Mouse (Mus musculus) erythroblast, adult 5-6 weeks (primary cell): ENCODE data around the gene Wnk4. TPM values are rescaled to one million over a fixed set of nuclear protein-coding genes. Genes with fewer than 3 reads are reported as not detected.

Experiments
- ATAC-seq: replicated peaks from 2 replicates; pipeline ENCODE4 v1.8.0; 2016; ENCODE audit warnings: moderate number of reproducible peaks, mild to moderate bottlenecking, moderate TSS enrichment, inconsistent platforms; ENCODE audit not compliant: poor library complexity, low FRiP score, severe bottlenecking
- total RNA-seq, 2 experiments: library from RNA; stranded (forward) in 1 of 2; stranded (reverse) in 1 of 2; fragments of 150-400 nt in 1 of 2; fragments of 200-764, 138-1000 nt in 1 of 2; gene quantifications; 2 replicates each; pipeline versions ENCODE4 v1.2.3 to v1.2.4; 2015 to 2017; ENCODE audit warnings: low replicate concordance in 2 of 2

The Wnk4 gene
- 2.3 and 17.7 TPM in 2 replicates for total RNA-seq (2015; ENCODE audit: low replicate concordance)
- 1.5 and 6.0 TPM in 2 replicates for total RNA-seq (2017; ENCODE audit: low replicate concordance)

DNA sequence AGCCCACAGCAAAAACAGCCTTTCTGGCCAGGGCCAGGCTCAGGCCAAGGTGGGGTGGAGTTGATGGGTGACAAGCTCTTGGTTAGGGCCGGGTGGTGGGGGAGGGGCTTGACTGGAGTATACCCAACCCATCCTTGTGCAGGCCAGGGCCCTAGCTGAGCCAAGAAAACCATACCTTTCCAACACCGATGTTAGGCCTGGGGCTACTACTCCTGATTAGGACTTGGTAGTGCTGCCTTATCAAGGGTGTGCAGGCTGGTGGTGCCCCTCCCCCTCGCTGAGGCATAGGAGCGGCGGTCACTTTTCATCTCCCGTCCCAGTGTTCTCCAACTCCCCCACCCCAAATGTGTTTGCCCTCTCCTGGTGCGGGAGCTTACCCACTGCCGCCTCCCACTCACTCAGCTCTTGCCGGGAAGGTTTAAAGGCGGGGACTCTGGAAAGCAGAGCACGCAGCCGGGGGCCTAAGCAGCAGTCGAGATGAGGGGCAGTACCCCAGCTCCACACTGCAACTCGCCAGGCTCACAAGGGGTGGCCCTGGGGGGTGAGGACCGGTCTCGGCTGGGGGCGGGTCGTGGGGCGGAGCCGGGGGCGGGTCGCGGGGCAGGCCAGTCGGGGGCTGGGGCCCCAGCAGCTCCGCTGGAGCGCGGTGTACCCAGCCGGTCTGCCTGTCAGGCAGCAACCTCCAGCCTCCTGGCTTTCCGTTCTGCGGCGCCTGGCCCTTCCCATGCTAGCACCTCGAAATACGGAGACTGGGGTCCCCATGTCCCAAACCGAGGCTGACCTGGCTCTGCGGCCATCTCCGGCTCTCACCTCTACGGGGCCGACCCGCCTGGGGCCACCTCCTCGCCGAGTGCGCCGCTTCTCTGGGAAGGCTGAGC, at the start of gene Wnk4:
Gene Wnk4 (plus strand): TSS at position 620 of the 878 bp plus-strand sequence.
- ATAC-seq = peak; percentile 89

DNA sequence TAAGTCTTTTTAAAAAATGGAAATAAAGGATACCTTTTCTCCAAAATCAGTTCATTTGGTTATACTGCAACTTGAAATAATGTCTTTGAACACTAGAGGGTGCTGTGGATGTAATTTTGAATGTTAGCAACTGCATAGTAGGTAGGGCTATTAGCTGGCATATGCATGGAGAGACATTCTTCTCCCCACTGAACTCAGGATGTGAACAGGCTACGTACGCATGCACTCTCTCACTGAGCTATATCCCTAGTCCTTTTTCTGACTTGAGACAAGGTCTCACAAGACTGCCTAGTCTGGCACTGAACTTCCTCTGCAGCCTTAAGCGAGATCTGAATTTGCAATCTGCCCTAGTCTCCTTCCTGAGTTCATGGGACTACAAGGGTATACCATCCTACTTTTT, 48.4 kb upstream of the Wnk4 start:
- peak; percentile 88 for ATAC-seq

- no peak for ATAC-seq
Measured at GRCm38 (mm10) chr11:101216936-101217335, 43.4 kb upstream of the Wnk4 start.

GRCm38 (mm10) chr11:101218436-101219055, 41.8 kb upstream of the Wnk4 start:
- ATAC-seq = no peak

DNA sequence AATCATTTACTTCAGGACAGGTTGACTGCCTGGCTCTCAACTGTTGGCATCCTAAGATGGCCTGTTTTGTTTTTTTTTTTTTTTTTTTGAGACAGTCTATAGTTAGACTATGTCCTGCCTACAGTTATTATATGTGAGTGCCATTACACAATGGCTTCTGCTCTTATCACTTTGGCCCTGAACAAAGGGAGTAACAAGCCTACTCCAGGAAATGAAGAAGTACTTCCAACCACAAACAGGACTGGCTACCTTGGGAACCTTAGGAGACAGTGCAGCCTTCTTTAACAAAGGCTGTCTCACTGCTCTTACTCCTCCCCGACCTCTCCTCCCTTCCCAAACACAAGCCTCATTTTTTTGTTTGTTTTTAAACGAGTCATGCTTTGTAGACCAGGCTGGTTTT, 39.5 kb upstream of the Wnk4 start:
- ATAC-seq = no peak

DNA sequence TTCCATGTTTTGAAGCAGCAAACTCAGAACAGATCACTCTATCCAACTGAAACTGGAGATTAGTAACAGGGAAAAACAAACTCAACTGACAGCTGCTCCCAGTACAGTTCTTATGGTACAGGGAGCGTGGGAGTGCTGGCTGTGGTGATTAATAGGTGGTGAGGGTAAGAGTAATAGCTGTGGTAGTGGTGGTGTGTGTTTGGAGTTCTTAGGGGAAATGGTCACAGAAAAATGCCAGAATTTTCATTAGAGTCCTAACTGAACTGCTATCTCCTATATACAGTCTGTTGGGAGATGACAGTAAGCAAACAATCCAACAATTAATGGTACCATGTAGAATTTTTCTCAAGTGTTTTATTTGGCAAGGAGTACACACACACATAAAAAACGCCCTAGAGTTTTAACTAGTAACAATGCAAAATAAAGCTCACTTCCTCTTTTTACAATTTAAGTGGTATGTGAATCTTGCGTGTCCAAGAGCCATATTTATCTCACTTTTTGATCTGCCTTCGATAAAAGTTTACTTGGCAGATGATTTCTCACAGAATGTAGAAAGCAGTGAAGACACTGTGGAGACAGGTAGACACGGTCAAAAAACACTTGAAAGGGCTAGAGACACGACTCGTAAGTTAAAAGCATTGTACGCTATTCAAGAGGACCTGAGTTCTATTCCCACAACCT, 38.9 kb upstream of the Wnk4 start:
- ATAC-seq = no peak

GRCm38 (mm10) chr11:101224337-101224736, 36.0 kb upstream of the Wnk4 start:
- no peak for ATAC-seq

DNA sequence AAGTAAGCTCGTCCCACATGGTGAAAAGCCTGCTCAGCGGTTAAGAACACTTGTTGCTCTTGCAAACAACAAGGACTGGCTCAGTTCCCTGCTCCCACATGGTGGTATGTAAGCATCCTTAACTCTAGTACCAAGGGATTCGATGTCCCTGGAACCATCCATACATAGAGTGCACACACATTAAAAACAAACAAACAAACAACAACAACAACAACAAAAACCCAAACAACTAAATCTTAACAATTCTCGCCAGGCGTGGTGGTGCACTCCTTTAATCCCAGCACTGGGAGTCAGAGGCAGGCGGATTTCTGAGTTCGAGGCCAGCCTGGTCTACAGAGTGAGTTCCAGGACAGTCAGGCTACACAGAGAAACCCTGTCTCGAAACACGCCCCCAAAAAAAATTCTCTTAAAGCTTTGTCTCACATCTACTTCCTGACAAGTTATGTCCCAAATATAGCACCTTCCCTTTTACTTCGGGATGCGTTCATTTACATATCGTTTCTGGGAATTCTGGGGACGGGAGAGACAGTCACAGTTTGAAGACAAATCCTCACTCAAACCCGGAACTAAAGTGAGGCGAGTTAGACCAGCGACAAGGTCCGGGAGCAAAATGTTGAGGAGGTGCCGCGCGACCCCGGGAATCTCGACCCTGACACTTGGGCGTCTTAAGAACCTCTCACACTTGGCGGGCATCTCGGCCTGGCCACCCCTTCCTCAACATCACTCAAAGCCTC, 34.9 kb upstream of the Wnk4 start:
- peak; percentile 28 for ATAC-seq

DNA sequence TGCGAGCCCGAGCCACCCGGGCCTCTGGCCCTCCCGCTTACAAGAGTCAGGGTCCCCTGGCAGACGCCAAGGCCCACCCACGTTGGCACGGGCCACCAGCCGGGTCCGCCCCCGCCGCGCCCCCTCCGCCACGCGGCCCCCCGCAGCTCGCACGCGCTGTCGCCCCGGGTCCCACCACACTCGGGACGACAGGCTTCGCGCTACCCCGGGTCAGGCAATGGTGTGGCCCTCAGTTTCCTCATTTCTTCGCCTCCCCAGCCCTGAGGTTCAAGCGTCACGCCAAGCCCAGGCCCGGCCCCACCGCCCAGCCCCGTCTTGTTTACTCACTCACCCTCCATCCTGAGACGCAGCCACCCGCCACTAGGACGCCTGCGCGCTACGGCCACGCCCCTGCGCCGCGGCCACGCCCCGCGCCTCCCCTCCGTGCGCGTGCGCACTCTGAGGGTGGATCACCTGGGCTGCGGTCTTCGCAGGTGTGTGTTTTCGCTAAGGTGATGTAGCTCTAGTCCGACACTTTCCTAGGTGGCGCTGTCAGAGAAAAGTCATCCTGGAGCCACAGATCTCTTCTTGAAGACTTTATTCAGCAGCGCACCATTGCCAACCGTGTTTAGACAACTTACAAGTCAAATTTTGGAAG, 34.2 kb upstream of the Wnk4 start, which contains the start of gene Ezh1:
Gene Ezh1 (minus strand): TSS at position 399 of the 637 bp plus-strand sequence.
- peak; percentile 95 for ATAC-seq

DNA sequence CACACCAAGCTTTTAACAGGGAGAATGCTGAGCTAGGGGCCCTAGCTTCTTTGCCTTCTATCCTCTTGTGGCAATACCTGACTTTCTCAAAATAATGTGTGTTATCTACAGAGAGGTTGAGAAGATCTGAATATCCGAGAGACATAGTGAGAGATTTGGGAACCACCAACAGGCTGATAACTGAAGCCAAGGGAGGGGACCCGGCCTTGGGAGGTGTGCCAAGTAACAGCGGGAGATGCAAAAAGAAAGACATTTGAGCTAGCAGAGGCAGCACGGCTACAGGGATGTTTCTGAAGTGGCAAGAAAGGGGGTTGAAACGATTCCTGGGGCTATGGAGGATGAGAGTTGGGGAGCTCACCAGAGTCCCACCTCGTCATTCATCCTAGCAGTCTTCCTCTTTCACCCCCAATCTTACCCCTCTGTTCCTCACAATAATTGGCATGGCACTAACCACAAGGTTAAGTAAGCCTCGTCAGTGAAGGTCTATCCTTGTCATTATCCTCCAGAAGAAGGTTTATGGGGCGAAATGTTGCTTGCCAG, 30.9 kb upstream of the Wnk4 start:
- ATAC-seq = no peak

DNA sequence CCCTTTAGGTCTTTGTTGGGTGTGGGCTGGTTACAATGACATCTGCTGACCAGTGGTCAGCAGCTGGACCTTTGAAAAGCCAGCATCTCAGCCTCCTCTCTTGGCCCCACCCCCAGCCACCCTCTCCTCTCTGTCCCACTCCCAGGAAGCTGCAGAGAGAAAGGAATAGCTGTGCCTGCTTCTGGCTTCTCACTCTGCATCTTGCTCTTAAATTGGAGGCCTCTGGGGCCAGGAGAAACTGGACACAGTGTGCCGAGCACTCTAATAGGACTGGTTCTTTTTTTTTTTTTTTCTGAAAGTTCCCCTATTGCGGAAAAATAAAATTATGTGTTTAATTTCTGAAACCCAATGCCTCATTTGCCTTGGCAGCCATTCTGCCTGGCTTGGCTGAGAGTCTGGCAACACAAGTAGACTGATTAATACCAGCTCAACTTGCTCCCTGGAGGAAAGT, 30.3 kb upstream of the Wnk4 start:
- ATAC-seq = no peak

DNA sequence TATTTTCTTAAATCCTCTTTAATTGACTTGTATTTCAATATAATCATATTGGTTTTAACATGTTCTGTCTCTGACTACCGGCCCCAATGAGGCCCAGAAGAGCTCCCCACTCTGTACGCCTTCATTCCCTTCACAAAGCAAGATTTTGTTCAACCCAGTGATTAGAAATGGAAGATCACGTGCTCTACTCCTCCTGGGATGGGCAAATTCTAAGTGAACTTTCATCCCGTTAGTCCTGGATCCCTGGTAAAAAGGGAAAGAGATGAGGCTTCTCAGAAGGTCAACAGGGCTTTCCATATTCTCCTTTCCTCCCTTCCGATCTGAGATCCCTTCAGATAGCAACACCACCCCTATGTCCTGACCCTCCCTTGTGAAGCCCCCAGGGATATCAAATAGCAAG, 29.8 kb upstream of the Wnk4 start:
- no peak for ATAC-seq

GRCm38 (mm10) chr11:101230991-101231871, 29.1 kb upstream of the Wnk4 start:
- no peak for ATAC-seq

DNA sequence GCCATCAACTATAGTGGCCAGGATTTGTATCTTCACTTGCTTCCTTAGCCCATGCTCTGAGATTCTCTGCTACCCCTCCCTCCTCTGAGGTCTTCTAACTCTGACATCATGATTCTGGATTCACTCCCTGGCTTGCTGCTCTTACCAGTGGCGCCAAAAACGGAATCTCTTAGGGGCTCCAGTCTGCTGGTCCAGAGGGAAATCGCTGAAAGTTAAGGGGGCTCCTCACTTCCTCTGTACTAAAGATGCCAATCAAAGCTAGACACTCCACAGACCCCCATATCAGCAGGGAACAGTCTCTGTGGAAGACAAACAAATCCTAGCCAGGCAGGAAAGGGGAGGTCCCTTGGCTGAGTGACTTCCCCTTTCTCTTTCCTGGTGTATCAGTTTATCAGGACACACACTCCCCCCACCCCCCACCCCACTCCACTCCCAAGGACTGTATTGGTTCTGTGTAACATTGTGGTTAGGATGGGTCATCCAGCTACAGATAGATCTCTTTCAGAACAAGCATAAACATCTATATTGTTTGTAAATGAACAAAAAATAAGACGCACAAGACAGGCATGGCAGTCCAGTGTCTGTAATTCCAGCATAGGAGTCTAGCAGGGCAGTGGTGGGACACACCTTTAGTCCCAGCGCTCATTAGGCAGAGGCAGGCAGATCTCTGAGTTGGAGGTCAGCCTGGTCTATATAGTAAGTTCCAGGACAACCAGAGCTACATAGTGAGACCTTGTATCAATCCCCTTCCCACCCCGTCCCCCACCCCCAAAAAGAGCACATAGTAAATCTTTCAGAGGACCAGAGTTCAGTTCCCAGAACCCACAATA, 28.1 kb upstream of the Wnk4 start:
- no peak for ATAC-seq

GRCm38 (mm10) chr11:101233240-101233639, 27.1 kb upstream of the Wnk4 start:
- ATAC-seq = no peak

GRCm38 (mm10) chr11:101234124-101234523, 26.2 kb upstream of the Wnk4 start:
- no peak for ATAC-seq

DNA sequence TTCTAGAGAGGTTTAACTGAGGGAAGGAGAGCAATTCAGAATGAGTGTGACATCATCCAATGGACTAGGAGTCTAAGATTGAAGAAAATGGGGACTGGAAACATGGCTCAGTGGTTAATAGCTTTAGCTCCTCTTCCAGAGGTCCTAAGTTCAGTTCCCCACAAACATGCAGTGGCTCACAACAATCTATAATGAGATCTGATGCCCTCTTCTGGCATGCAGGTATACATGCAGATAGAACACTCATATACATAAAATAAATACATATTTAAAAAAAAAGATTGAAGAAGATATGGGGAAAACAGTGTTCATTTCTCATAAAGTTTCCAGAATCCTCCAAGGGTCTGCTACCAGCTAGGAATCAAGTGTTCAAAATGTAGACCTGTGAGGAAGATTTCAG, 24.9 kb upstream of the Wnk4 start:
- no peak for ATAC-seq
